Mouse (Mus musculus) thymus, postnatal 36 days (tissue): ENCODE data around the gene Dgat2l6.

Experiments used
- DNase-seq, 2 experiments: peaks; one replicate each; pipeline ENCODE4 v3.0.0; 2022; ENCODE audit warnings: mixed read lengths in 2 of 2

The Dgat2l6 gene

DNA sequence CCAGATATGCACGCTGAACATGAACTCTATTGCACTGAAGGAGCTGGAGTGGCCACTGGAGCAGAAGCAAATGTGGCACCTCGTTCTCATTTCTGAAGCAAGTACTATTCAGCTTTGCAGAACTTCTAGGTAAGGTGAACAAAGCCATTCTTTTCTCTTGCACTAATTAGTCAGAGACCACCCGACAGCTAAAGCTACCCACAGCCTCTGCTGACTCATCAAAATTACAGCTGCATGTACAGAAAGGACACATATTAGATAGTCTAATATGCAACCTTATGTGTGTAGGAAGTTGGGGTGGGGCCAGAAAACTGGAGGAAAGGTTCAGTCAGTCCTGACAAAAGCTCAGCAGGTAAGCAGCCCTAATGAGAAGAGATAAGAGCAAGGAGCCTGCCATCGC is at the start of gene Dgat2l6:
Gene Dgat2l6, plus strand, starts transcription at position 368 of the 400 bp plus-strand sequence.
- DNase-seq, result no peak

DNA sequence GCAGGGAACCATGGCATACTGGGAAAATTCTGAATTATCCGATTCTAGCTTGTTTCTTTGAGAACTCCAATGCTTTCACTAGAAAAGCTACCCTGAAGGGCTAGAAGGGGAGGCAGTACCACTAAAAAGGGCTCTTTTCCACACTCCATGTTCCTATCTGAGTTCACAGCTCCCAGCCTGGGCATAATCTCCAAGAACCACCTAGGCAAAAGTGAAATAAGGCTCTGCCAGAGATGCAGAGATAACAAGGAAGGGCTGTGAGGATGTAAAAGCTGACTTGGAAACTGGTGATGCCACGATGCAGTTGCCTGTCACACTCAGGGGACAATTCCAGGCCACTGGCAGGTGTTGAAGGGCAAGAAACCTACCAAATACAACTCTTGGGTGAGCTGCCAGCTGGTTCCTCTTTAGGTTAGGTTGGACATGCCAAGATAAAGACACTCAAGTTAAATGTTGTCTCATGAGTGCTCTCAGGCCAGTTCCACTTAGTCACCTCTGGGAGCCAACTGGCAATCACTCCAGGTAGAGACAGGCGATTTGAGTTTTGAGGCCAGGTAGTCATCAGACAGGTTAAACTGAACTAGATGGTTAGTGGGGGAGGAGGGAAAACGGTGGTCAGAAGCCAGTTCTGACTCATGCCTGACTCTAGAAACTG is 48.9 kb upstream of the Dgat2l6 start:
- no peak for DNase-seq

DNA sequence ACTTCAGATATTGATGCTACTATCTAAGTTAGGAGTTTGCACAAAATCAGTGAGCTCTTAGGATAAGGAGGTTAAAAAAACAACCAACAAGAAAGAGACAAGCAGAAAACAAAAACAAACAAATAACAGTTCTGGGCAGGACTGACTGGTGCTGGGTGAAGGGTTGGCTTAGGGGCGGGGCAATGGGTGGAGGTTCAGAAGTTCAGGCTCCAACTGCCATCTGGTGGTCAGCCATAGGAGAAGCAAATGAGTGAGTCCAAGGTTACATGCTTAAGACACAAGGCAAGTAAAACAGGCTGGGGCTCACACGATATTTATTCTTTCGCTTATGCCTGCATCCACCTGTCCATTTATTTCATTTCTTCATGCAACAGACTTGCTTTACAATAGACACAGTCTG is 44.3 kb upstream of the Dgat2l6 start:
- peak; percentile 42 to 61 for DNase-seq

DNA sequence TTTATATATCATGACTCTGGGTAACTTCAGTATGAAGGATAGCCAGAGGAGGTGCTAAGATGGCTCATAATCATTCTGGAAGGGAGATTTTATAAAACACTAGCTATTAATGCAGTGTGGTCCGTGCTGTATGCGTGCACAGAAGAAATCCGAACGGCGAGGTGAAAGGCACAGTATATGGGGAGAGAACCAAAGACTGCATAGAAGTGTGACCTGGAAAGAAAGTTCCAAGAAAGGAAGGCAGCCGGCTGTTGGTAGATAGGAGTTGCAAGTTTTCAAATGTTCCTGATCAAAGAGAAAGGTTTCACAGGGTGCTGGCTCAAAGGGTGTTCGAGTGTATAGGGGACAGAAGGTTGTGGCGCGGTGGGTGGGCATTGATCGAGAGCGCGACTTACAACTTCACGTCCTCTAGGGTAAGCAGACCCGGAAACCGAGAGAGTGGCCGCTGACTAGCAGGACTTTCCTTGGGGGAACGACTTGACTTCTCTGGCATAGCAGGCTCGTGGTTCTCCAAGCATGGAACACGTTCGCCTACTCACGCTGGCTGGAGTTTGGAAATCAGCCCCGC is 31.1 kb upstream of the Dgat2l6 start:
- DNase-seq, result no peak

DNA sequence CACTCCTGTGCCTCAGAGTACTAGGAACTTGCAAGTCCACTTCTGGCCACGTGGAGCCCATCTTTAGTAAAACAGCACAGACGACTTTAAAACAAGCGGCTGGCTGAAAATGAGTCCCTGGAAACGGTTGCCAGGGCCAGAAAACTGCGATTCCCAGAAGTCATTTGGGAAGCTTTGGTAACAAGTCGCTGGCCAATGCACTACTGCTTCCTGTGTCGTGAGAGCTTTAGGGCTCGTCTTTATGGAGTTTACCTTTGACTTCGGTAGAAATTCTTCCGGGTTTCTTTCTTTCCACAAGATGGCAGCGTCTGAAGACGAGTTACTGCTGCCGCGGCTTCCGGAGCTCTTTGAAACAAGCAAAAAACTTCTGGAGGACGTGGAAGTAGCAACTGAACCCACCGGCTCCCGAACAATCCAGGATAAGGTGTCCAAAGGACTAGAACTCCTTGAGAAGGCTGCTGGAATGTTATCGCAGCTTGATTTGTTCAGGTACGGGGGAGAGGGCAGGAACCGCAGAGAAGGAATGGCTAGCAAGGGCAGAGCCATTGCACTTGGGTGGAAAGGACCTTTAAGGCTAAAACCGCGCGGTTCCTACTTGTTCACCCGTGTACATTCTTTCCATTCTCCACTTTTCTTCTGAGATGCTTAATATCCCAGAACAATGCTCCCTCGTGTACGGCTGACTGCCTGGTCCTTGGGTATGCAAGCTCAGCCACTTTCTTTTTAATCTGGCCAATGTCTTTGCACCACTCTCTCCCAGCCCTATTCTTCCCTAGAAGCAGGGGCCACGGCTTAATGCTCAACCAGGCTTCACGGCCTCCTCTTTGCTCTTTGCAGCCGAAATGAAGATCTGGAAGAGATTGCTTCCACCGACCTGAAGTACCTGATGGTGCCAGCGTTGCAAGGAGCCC is 30.3 kb upstream of the Dgat2l6 start, which contains the start of gene Igbp1:
Gene Igbp1, plus strand, starts transcription at position 224 of the 911 bp plus-strand sequence.
- peak; percentile 43 to 67 for DNase-seq

DNA sequence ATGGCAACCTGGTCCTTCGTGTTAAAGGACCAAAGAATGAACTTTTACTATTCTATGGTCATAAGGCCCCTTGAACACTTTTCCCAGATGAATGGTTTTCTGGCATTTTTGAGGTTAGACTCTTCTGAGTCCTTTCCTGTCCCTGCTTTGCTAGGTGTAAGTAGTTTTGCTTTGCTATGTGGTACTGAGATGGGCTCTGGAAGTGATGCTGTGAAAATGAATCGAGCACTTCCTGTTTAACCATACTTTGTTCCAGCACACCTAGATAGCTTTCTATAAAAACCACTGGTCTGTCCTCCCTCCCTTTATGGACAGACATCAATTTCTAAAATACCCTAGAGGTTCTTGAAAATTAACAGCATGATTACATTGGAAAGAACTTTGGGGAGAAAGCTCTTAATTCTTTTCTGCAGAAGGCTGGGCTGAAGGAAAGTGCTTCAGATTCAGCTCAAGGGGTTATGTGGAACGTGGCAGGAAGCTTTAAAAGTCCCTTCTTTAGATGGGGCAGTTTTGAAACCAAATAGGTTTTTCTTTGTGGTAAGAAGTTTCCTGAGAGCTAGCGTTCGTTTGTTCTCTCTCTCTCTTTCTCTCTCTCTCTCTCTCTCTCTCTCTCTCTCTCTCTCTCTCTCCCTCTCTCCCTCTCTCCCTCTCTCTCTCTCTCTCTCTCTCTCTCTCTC is 20.3 kb upstream of the Dgat2l6 start:
- no peak for DNase-seq

DNA sequence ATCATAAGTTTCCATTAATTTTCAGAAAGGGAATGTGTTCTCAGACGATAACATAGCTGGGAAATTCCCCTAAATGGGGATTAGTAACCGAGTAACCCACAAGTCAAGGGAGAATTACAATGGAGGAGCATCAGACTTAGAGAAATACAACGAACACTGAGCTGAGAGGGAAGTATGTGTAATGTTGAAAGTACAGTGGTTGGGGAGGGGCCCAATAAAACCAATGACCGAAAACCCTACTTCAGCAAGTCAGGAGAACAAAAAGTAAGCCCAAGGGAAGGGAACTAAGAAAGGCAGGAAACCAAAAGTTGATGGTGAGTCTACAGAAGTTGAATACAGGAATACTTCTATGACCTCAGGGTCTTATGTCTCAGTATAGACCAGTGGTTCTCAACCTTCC is 16.5 kb upstream of the Dgat2l6 start:
- DNase-seq, result no peak

DNA sequence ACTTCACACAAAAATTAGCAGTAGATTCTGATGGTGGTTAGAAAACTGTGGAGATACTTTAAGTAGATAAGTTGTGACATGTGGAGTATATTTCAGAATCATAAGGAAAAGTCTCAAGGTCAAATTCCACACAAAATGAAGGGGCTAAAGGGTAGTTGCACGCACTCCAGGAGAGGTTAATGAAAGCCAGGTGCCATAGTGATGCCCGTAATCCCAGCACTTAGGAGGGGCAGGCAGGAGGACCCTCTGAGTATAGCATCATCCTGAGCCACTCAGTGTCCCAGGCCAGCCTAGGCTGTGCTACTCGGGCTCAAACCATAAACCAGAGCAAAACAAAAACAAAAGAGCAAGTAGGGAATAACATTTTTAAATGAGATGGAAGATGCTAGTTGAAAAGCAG is 14.7 kb upstream of the Dgat2l6 start:
- DNase-seq, result no peak

DNA sequence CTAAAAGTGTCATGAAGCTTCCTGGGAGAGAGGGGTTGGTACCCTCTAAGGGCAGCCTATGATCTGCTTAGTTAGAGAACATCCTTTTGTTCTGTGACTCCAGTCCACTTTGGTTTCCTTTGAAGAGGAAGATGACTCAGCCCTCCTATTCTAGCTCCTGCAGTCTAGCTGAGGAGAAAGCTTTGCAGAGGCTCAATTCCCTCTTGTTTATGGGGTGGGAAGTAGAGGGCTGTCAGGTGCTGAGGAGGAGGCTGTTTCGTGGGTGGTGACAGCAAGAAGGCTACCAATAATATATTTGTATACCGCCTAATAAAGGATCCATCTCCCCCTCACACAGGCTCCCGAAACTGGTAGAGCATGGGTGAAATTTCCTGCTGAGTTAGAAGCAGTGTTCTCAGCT is 8.0 kb upstream of the Dgat2l6 start:
- no peak for DNase-seq

DNA sequence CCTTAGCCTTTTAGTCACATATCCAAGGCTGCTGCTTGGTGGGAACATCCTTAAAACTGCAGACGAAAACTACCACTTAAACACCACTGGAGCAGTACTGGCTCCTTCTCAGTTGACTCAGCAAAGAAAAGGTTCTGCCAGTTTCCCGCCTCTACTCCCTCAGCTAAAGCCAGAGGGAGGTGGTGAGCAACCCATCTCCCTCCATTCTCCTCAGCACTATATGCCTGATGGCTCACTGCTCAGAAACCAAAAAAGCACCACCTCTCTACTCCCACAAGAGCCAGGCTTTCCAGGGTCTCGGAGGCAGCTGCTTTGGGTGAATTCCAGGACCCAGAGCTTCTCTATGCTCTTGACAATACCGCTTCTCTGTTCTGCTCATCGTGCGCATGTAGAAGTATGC is 7.0 kb upstream of the Dgat2l6 start:
- DNase-seq, result no peak

DNA sequence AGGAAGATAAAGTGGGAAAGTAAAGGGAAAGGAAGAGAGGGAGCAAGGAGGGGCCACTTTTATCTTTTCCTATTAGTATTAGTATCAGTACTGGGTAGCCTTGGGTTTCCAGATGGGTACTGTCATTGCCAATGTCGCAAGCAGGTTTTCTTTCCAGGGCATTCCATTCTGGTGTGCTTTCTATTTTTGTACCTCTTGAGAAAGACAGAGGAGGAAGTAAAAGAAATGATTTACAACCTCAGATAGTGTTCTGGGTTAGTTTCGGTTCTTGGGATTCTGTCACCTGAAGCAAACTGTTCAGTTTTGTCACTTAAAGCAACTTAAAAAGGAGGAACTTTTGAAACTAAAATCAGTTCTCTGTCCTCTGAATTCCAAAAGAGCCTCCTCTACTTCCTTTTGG is 6.1 kb upstream of the Dgat2l6 start:
- no peak for DNase-seq

DNA sequence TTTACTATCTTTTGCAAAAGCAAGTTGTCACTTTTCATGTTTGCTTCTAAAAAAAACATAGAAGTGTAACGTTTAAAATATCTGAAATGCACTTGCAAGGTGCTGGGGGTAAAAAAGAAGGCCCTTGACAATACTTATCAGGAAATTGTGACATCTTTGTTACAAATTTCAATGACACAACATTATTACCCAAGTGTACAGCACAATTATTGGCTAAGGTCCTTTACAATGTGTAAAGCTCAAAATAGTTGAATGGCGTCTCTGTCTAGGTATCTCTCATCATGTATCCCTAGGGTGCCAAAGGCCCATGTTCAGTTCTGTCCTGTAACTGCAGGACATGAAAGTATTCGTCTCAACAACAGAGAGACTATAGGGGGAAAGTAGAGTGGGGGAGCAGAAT is 31.4 kb downstream of the Dgat2l6 start:
- DNase-seq, result no peak

DNA sequence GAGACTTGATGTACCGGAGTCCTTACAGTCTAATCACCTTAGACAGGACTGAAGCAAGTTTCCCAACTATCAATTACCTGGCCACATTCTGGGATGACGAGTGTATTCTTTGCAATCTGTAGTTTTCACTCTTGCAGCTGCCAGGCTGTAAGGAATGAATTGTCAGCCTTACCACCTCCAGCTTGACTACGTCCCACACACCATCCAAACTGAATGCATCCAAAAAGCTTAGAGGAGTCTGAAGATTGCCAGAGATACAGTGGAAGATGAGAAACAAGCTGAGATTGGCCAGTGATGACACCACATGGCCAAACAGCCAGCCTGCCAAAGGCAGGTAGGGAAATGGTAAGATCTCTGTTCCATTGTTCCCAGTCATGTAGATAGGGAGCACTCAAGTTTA is 41.1 kb downstream of the Dgat2l6 start:
- no peak for DNase-seq

DNA sequence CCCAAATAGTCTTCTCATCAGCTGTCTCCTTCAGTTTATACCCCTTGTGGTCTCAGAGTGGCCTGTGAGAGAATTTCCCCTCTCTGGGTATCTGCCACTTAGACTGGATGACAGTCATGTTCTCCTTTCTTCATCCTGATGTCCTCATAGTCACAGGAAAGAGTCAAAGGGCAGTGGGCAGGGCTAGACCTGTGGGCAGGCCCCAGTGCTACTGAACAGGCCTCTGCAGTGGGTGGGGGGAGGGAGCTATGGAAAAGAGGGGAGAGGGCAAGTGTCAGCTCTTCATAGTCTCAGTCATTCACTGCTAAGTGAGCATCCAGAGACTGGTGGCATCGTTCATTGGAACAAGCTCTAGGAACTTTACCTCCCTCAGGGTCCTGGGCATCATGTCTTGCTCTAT is 47.3 kb downstream of the Dgat2l6 start, which contains the start of gene Awat1:
Gene Awat1, plus strand, starts transcription at position 301 of the 400 bp plus-strand sequence.
- no peak for DNase-seq

DNA sequence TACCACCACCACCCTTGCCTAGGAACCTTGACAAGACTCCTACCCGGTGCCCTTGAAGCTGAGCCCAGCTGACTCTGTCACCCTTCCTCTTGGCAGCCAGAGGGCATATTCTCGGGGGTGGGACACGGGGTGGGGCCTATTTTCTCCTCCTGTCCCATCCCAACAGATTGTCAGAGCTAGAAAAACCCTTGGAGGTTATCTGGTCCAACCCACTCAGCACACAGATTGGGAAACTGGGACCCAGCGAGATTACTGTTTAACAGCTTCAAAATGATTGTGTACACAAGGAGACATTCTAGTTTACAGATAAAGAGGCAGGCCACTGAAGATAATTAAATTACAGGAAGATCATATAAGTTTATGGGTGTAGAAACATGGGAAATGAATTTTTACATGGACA is 70.2 kb downstream of the Dgat2l6 start, which contains the start of gene P2ry4:
Gene P2ry4, minus strand, starts transcription at position 79 of the 400 bp plus-strand sequence.
- DNase-seq, result no peak
